Mouse (Mus musculus) intestine, embryonic 14.5 days (tissue): Measurements from ENCODE around the gene Cyp4f17. TPM values are rescaled to one million over a fixed set of nuclear protein-coding genes. Genes with fewer than 3 reads are reported as not detected.
"Not testable (repeated sequence)": the region's sequence is repeated elsewhere in the genome, so short reads cannot be mapped to it uniquely, and the experiment has no call there.

Experiments used
- ATAC-seq: fragments of 200-750 bp; cut with Nextera tagmentation; replicated peaks from 2 replicates; pipeline ENCODE4 v1.8.0; 2017; ENCODE audit warnings: low read depth, moderate number of reproducible peaks, moderate TSS enrichment, moderate library complexity; ENCODE audit not compliant: low FRiP score, low TSS enrichment
- DNase-seq: peaks from one replicate; pipeline ENCODE4 v3.0.0-alpha.2; 2018; ENCODE audit warnings: low spot score
- H3K27ac ChIP-seq: fragments of 300-500 bp; sonication (generic); 2 replicates; pipeline ENCODE4 v1.5.1; 2014; ENCODE audit warnings: low read depth, mild to moderate bottlenecking, control low read depth
- H3K27me3 ChIP-seq: fragments of 300-500 bp; sonication (generic); replicated peaks from 2 replicates; pipeline ENCODE4 v1.6.1; 2014; ENCODE audit warnings: low read length, control low read depth; ENCODE audit not compliant: control insufficient read depth, insufficient read depth
- H3K36me3 ChIP-seq: fragments of 300-500 bp; sonication (generic); 2 replicates; pipeline ENCODE4 v1.6.1; 2014; ENCODE audit warnings: low read length, control low read depth; ENCODE audit not compliant: control insufficient read depth, insufficient read depth
- H3K4me1 ChIP-seq: fragments of 300-500 bp; sonication (generic); replicated peaks from 2 replicates; pipeline ENCODE4 v1.6.1; 2014; ENCODE audit warnings: low read length, control low read depth, mixed read lengths; ENCODE audit not compliant: control insufficient read depth, insufficient read depth
- H3K4me2 ChIP-seq: fragments of 300-500 bp; sonication (generic); 2 replicates; pipeline ENCODE4 v1.6.1; 2014; ENCODE audit warnings: low read length
- H3K4me3 ChIP-seq: fragments of 300-500 bp; sonication (generic); 2 replicates; pipeline ENCODE4 v1.5.1; 2014; ENCODE audit warnings: low read depth, low read length, control low read depth, mixed read lengths
- H3K9ac ChIP-seq: fragments of 300-500 bp; sonication (generic); 2 replicates; pipeline ENCODE4 v1.6.1; 2014; ENCODE audit warnings: mild to moderate bottlenecking, low read length
- H3K9me3 ChIP-seq: fragments of 300-500 bp; sonication (generic); 2 replicates; pipeline ENCODE4 v1.6.1; 2016; ENCODE audit warnings: low read length, control low read depth; ENCODE audit not compliant: control insufficient read depth
- WGBS: fragments of 180-500 bp; shearing (Covaris S2); extraction: QIAGEN DNeasy Blood & Tissue Kit; methylation state at CpG from one replicate; pipeline ENCODE4 v1.1.7; 2014; 5-methylcytosine and 5-hydroxymethylcytosine counted together
- polyA plus RNA-seq: library from polyadenylated mRNA; unstranded; fragments of >200 nt; fragmentation: Nextera tagmentation; extraction: Ambion mirVana; gene quantifications from 2 replicates; pipeline ENCODE4 v1.2.1, GENCODE M21; 2014

Cyp4f17 gene
- polyA plus RNA-seq, 1 experiment from 2014 or later = 6.9 TPM

- H3K27ac ChIP-seq, H3K4me2 ChIP-seq, H3K27me3 ChIP-seq, H3K36me3 ChIP-seq, DNase-seq, H3K9ac ChIP-seq, H3K4me1 ChIP-seq, H3K9me3 ChIP-seq, ATAC-seq, H3K4me3 ChIP-seq: not testable (repeated sequence)
- 82% methylated on average over 2 of the region's 2 CpGs for WGBS
These were observed 57.5 kb downstream of the Cyp4f17 start for GRCm38 (mm10) chr17:32563301-32563700.

- H3K27me3 ChIP-seq, H3K9me3 ChIP-seq, DNase-seq, H3K4me1 ChIP-seq, H3K4me2 ChIP-seq, H3K4me3 ChIP-seq, ATAC-seq, H3K36me3 ChIP-seq, H3K9ac ChIP-seq, H3K27ac ChIP-seq: not testable (repeated sequence)
- WGBS = 42% methylated on average over 2 of the region's 2 CpGs
These were observed 67.4 kb downstream of the Cyp4f17 start for GRCm38 (mm10) chr17:32573286-32573685.

GRCm38 (mm10) chr17:32577496-32578186, 71.8 kb downstream of the Cyp4f17 start:
- no peaks in the 10 kb centered on the region for H3K36me3 ChIP-seq
- no peak overlapping the region for H3K9ac ChIP-seq
- H3K27ac ChIP-seq = peak overlapping the region; percentile 47; the same call in 1 of the 2 replicates
- ATAC-seq (peak; percentile 55), DNase-seq (peak; percentile 51)
- WGBS = 42% methylated on average over 7 of the region's 7 CpGs
- no peaks in the 10 kb centered on the region for H3K4me1 ChIP-seq
- no peak overlapping the region for H3K4me2 ChIP-seq
- H3K27me3 ChIP-seq = no peaks in the 10 kb centered on the region
- H3K9me3 ChIP-seq = no peaks in the 10 kb centered on the region
- no peak overlapping the region for H3K4me3 ChIP-seq

Other genes starting within 250 kb of the Cyp4f17 start
- 90.2 and 91.9 TPM in 2 replicates for gene Brd4, start 221.3 kb upstream of the Cyp4f17 start, polyA plus RNA-seq
- gene Akap8, start 184.8 kb upstream of the Cyp4f17 start, polyA plus RNA-seq = 51.8 and 57.2 TPM in 2 replicates
- 64.4 and 79.0 TPM in 2 replicates for gene Akap8l, start 155.4 kb upstream of the Cyp4f17 start, polyA plus RNA-seq
- gene Wiz, start 116.6 kb upstream of the Cyp4f17 start, polyA plus RNA-seq = 30.8 and 32.3 TPM in 2 replicates
- gene Rasal3, start 102.5 kb upstream of the Cyp4f17 start, polyA plus RNA-seq = 2.1 and 2.2 TPM in 2 replicates
- 0.11 and 0.30 TPM in 2 replicates for gene Pglyrp2, start 81.9 kb upstream of the Cyp4f17 start, polyA plus RNA-seq
- 0.62 and 0.63 TPM in 2 replicates for gene Cyp4f39, start 53.3 kb upstream of the Cyp4f17 start, polyA plus RNA-seq
- 16.0 and 18.6 TPM in 2 replicates for gene Cyp4f16, start 30.5 kb downstream of the Cyp4f17 start, polyA plus RNA-seq
- 0.50 TPM in 1 of 2 replicates, not detected in the other for gene Cyp4f37, start 115.3 kb downstream of the Cyp4f17 start, polyA plus RNA-seq
- 3.3 and 4.7 TPM in 2 replicates for gene Cyp4f40, start 152.8 kb downstream of the Cyp4f17 start, polyA plus RNA-seq
- gene Cyp4f15, start 179.6 kb downstream of the Cyp4f17 start, polyA plus RNA-seq = 0.19 TPM in 1 of 2 replicates, not detected in the other